Mouse (Mus musculus) olfactory bulb, adult 2 months (tissue): ENCODE measurements around the gene Olfr418.

Experiments
- CTCF ChIP-seq: fragments of 200-500 bp; IDR thresholded peaks from 2 replicates; pipeline ENCODE4 v1.5.1; 2012; ENCODE audit warnings: low read depth, mild to moderate bottlenecking, low read length, moderate library complexity; ENCODE audit not compliant: insufficient read depth
- POLR2A ChIP-seq: fragments of 200-500 bp; IDR thresholded peaks from 2 replicates; pipeline ENCODE4 v1.6.1; 2012; ENCODE audit warnings: mild to moderate bottlenecking, low read depth, low read length, moderate library complexity; ENCODE audit not compliant: insufficient read depth

DNA sequence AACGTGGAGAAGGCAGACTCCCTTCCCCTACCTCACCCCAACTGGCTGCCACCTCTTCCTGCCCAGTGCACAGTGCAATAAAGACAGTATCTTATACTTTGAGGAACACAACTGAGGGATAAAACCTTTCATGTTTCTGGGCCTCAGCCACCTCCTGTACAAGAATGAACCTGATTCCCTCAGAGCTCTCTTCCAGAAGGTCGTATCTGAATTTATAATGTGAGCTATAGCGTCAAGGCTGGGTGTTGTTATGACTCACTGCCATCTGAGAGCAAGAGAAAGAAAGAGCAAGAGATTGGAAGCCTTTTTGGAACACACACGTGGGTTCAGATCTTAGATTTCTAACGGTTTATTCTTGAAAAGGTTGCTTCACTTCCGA, 56.4 kb downstream of the Olfr418 start:
- TF ChIP-seq CTCF (no peak), POLR2A (no peak)
